Mouse (Mus musculus) MEL-GATA-1-ER (cell line): ENCODE data around the gene Cmtm6.

Source experiments
- DNase-seq: peaks from one replicate; pipeline ENCODE4 v3.0.0-alpha.2; 2012; ENCODE audit warnings: low read depth; ENCODE audit errors: extremely low read depth

The Cmtm6 gene

DNA sequence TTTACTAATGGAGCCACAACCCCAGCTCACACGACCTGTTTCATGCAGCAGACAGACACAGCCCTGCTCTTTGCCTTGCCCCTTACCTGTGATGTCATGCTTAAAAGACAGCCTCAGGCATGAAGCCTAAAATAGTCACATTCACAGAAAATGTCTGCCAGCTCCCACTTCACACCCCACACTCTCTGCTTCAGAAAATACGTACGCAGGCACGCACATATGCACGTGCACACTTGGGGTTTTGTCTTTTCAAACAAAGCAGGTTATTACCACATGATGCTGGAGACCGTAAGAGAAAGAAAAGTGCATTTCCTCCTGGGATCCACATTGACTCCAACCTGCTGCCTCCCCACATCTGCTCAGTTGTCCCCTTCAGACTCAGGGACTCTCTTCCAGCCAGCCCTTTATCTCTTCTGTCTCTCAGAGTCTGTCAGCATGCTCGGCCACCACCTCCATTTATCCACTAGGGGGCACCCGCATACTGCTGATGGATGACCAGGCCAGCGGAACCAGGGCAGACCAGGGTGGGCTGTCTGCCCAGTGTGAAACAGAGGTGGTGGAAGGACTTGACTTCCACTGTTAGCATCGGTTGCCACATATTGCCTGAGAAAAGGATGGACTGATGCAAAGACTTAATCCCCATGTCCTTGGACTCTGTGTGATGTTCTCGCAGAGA is 66.6 kb downstream of the Cmtm6 start:
- no peak for DNase-seq

DNA sequence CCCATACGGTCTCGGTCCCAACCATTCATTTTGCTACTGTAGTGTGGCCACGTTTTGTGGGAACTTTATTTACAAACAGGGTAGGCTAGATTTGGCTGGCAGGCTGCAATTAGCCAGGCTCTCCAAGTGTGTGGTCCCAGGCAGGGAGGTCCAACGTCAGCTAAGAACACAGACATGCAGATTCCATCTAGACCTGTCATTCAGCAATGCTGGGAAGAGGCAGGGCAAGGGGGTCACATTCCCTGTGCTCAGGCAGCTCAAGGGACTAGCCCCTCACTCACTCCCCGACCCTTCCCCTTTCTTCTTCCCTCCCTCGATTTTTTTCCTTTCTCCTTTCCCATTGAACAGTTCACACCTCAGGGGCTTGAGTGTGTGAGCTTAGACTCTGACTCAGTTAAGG is 67.9 kb downstream of the Cmtm6 start:
- DNase-seq: no peak
